In genomic region chr10:59589856-59590255, GRCm38 (mm10) we compare ENCODE assay signal across 15 mouse cellular contexts. TPM values are rescaled to one million over a fixed set of nuclear protein-coding genes. Genes with fewer than 3 reads are reported as not detected.
DNase-seq lines count a peak whose midpoint lies in the region; ATAC-seq and TF ChIP-seq lines count a peak whose summit lies in the region.
"Had no signal": no experiment of that assay in that cellular context is flagged by ENCODE, and none has a peak within 500 bp of the region (broad histone marks: within the 10 kb centered on the region; RNA-seq: fewer than 3 reads in every experiment).

No protein-coding gene starts in this region.

- TF ChIP-seq RAD21 in MEL (IDR thresholded peaks at IDR 0.05; ENCODE audit: low read depth, low read length) = no peak

- TF ChIP-seq EP300 in MEL (IDR thresholded peaks at IDR 0.05; ENCODE audit: low read depth in 1 of 2, low read length in 2 of 2) = no peak

- H3K79me2 ChIP-seq in MEL (ENCODE audit: control insufficient read depth, insufficient read depth, low read length, poor library complexity) = 0 out of 2 replicates have a peak, but pooled peaks cover 2% of the 10 kb centered on the region

- peak overlapping the region; percentile 17 for H3K4me3 ChIP-seq in heart, embryonic 16.5 days (ENCODE audit: low read length)
- no peak overlapping the region; the same call in 1 of the 2 replicates for H3K4me3 ChIP-seq in heart, embryonic 10.5 days
- peak overlapping the region; percentile 33 to 46 for H3K4me3 ChIP-seq in MEL (ENCODE audit: control insufficient read depth in 1 of 2, insufficient read depth in 1 of 2, low read depth in 2 of 2, low read length in 2 of 2)
- peak overlapping the region; percentile 18; the same call in 1 of the 2 replicates for H3K4me3 ChIP-seq in liver, embryonic 16.5 days (ENCODE audit: low read depth, low read length)
- H3K4me3 ChIP-seq: hindbrain, embryonic 13.5 days had no signal

- DNase-seq in heart, embryonic 10.5 days (ENCODE audit: low spot score) = no peak
- no peak for DNase-seq in MEL (ENCODE audit: low read depth, low spot score)
- DNase-seq in cerebellum, postnatal 14 days = no peak
- DNase-seq in cerebellum, postnatal 36 days = no peak
- no peak for DNase-seq in urinary bladder, adult 2 months (ENCODE audit: low spot score)
- DNase-seq: cerebellum, adult 11 months; midbrain, embryonic 14.5 days had no signal

- no peak overlapping the region for H3K9ac ChIP-seq in heart, embryonic 16.5 days (ENCODE audit: low read length)
- H3K9ac ChIP-seq in MEL (ENCODE audit: control insufficient read depth, low read depth, low read length, poor library complexity, severe bottlenecking) = peak overlapping the region; percentile 51
- H3K9ac ChIP-seq in liver, embryonic 16.5 days (ENCODE audit: low read depth, low read length) = 0 out of 2 replicates have a peak overlapping the region, but pooled peaks have one; percentile 9
- H3K9ac ChIP-seq: hindbrain, embryonic 13.5 days had no signal

- WGBS in heart, embryonic 16.5 days = 51% methylated on average over 13 of the region's 13 CpGs
- 59% methylated on average over 13 of the region's 13 CpGs for WGBS in heart, embryonic 10.5 days
- whole genome bisulfite sequencing in liver, embryonic 16.5 days (ENCODE audit: insufficient replicate concordance) = 46% methylated on average over 13 of the region's 13 CpGs

- no peak for TF ChIP-seq CTCF in MEL (IDR thresholded peaks at IDR 0.05 in 2 of 3, conservative IDR thresholded peaks at IDR 0.05 in 1 of 3; ENCODE audit: control insufficient read depth in 1 of 3, insufficient read depth in 1 of 3, low read depth in 2 of 3, low read length in 3 of 3, poor library complexity in 1 of 3, severe bottlenecking in 1 of 3)

- H3K4me1 ChIP-seq in heart, embryonic 16.5 days (ENCODE audit: control insufficient read depth, insufficient read depth, low read length) = peaks cover 2% of the 10 kb centered on the region; the same call in 1 of the 2 replicates
- peaks cover 12% of the 10 kb centered on the region; the same call in 1 of the 2 replicates for H3K4me1 ChIP-seq in heart, embryonic 10.5 days
- H3K4me1 ChIP-seq in MEL (ENCODE audit: control insufficient read depth in 1 of 2, insufficient read depth in 2 of 2, low read length in 2 of 2) = peaks cover 7 to 14% of the 10 kb centered on the region in 2 experiments
- H3K4me1 ChIP-seq in liver, embryonic 16.5 days (ENCODE audit: control insufficient read depth, low read depth, low read length) = no peaks in the 10 kb centered on the region
- H3K4me1 ChIP-seq: hindbrain, embryonic 13.5 days had no signal

- H3K9me3 ChIP-seq in heart, embryonic 16.5 days (replicated peaks; ENCODE audit: control insufficient read depth, low read length) = no peaks in the 10 kb centered on the region
- no peaks in the 10 kb centered on the region for H3K9me3 ChIP-seq in heart, embryonic 10.5 days
- H3K9me3 ChIP-seq in MEL (replicated peaks; ENCODE audit: insufficient read depth, low read length) = no peaks in the 10 kb centered on the region
- H3K9me3 ChIP-seq in liver, embryonic 16.5 days (replicated peaks; ENCODE audit: control insufficient read depth, low read length) = no peaks in the 10 kb centered on the region
- H3K9me3 ChIP-seq: hindbrain, embryonic 13.5 days had no signal

- H3K27me3 ChIP-seq in heart, embryonic 16.5 days (ENCODE audit: control insufficient read depth, insufficient read depth, low read length) = no peaks in the 10 kb centered on the region
- no peaks in the 10 kb centered on the region for H3K27me3 ChIP-seq in heart, embryonic 10.5 days (ENCODE audit: insufficient read depth, poor library complexity, severe bottlenecking)
- no peaks in the 10 kb centered on the region for H3K27me3 ChIP-seq in MEL (ENCODE audit: control insufficient read depth in 1 of 2, insufficient read depth in 2 of 2, low read length in 2 of 2)
- H3K27me3 ChIP-seq in liver, embryonic 16.5 days (ENCODE audit: control insufficient read depth, insufficient read depth, low read depth, low read length) = no peaks in the 10 kb centered on the region
- H3K27me3 ChIP-seq: hindbrain, embryonic 13.5 days had no signal

- no peak for ATAC-seq in heart, embryonic 16.5 days (replicated peaks; ENCODE audit: extremely low read depth, insufficient read depth, low FRiP score)
- ATAC-seq in liver, embryonic 16.5 days (ENCODE audit: low read depth) = no peak
- 0 out of 2 replicates have a peak, but pooled peaks have one; percentile 15 for ATAC-seq in megakaryocyte-erythroid progenitor cell, adult 5-6 weeks (replicated peaks; ENCODE audit: low FRiP score, low TSS enrichment, poor library complexity, severe bottlenecking)

- peak overlapping the region; percentile 46 for H3K4me2 ChIP-seq in heart, embryonic 16.5 days (ENCODE audit: low read depth, low read length)
- peak overlapping the region; percentile 38 for H3K4me2 ChIP-seq in liver, embryonic 16.5 days (ENCODE audit: low read depth, low read length)
- H3K4me2 ChIP-seq: hindbrain, embryonic 13.5 days had no signal

- H3K27ac ChIP-seq in heart, embryonic 16.5 days (ENCODE audit: low read length) = no peak overlapping the region
- H3K27ac ChIP-seq in heart, embryonic 10.5 days = no peak overlapping the region
- peak overlapping the region; percentile 56 for H3K27ac ChIP-seq in MEL (ENCODE audit: control insufficient read depth, low read depth, low read length)
- H3K27ac ChIP-seq in liver, embryonic 16.5 days (ENCODE audit: low read length) = no peak overlapping the region
- H3K27ac ChIP-seq: hindbrain, embryonic 13.5 days; kidney, postnatal 0 days had no signal

- H3K36me3 ChIP-seq in heart, embryonic 16.5 days (ENCODE audit: control insufficient read depth, insufficient read depth) = no peaks in the 10 kb centered on the region
- H3K36me3 ChIP-seq in heart, embryonic 10.5 days = peaks cover 10% of the 10 kb centered on the region; the same call in 1 of the 2 replicates
- peaks cover 0 to 7% of the 10 kb centered on the region in 2 experiments; a peak in 2 of 4 replicates for H3K36me3 ChIP-seq in MEL (ENCODE audit: control insufficient read depth in 1 of 2, insufficient read depth in 2 of 2, low read length in 2 of 2)
- H3K36me3 ChIP-seq in liver, embryonic 16.5 days (ENCODE audit: control insufficient read depth, insufficient read depth) = no peaks in the 10 kb centered on the region
- H3K36me3 ChIP-seq: hindbrain, embryonic 13.5 days had no signal

- no peak for TF ChIP-seq POLR2A in MEL (IDR thresholded peaks at IDR 0.05; ENCODE audit: control insufficient read depth in 1 of 2, insufficient read depth in 1 of 2, low read depth in 1 of 2, low read length in 2 of 2, poor library complexity in 1 of 2)

TF ChIP-seq in MEL, 35 proteins besides CTCF, POLR2A, EP300 and RAD21:
- TF ChIP-seq MAFK (IDR thresholded peaks at IDR 0.05; ENCODE audit: borderline replicate concordance, low read depth, low read length) (no peak), ETS1 (IDR thresholded peaks at IDR 0.05; ENCODE audit: low read depth, low read length) (0 out of 2 replicates have a peak, but pooled peaks have one; percentile 1), CHD2 (IDR thresholded peaks at IDR 0.05; ENCODE audit: low read length) (no peak), E2F4 (IDR thresholded peaks at IDR 0.05; ENCODE audit: borderline replicate concordance, low read depth, low read length) (no peak), ELF1 (IDR thresholded peaks at IDR 0.05; ENCODE audit: low read depth, low read length) (no peak), USF1 (IDR thresholded peaks at IDR 0.05; ENCODE audit: low read depth, low read length) (no peak), ZKSCAN1 (IDR thresholded peaks at IDR 0.05; ENCODE audit: low read depth, low read length) (no peak)

RNA-seq across cellular contexts. Expression of gene Gm10322, which starts 26.0 kb away (rescaled TPM):
- not detected in 2 replicates for polyA plus RNA-seq in heart, embryonic 16.5 days (2015; fragmentation: Nextera tagmentation; extraction: Ambion mirVana)
- polyA plus RNA-seq in heart, embryonic 10.5 days (2016; fragmentation: Nextera tagmentation; extraction: Ambion mirVana) = not detected in 2 replicates
- total RNA-seq in MEL (2012; rRNA removed) = 0.58 TPM in 1 of 2 replicates, not detected in the other
- not detected for polyA plus RNA-seq in MEL (2012; ENCODE audit: insufficient read depth in 1 of 2, insufficient read length in 2 of 2, low read depth in 1 of 2, low replicate concordance in 2 of 2, missing spikeins in 1 of 2)
- not detected in 2 replicates for polyA plus RNA-seq in liver, embryonic 16.5 days (2015; fragmentation: Nextera tagmentation; extraction: Ambion mirVana)
- not detected in 2 replicates for total RNA-seq in megakaryocyte-erythroid progenitor cell, adult 5-6 weeks (2014; fragmentation: Nextera tagmentation)
- total RNA-seq in megakaryocyte-erythroid progenitor cell, adult 5-6 weeks (2017) = not detected in 2 replicates
- polyA plus RNA-seq in urinary bladder, adult 2 months (2012; rRNA removed) = 0.51 TPM in 1 of 2 replicates, not detected in the other
- total RNA-seq: left cerebral cortex, postnatal 14 days had no signal
- polyA plus RNA-seq: embryonic facial prominence, embryonic 14.5 days; frontal cortex, adult 2 months; midbrain, embryonic 14.5 days had no signal

RNA-seq across cellular contexts. Expression of gene Mcu, which starts 26.6 kb away (rescaled TPM):
- 22.2 and 23.8 TPM in 2 replicates for polyA plus RNA-seq in heart, embryonic 16.5 days (2015; fragmentation: Nextera tagmentation; extraction: Ambion mirVana)
- polyA plus RNA-seq in heart, embryonic 10.5 days (2016; fragmentation: Nextera tagmentation; extraction: Ambion mirVana) = 19.4 and 27.1 TPM in 2 replicates
- total RNA-seq in MEL (2012; rRNA removed) = 7.7 TPM in 2 replicates
- 1 to 10 TPM in 1 of 2 experiments, not detected in 1; 9.4 TPM for polyA plus RNA-seq in MEL (2012; ENCODE audit: insufficient read depth in 1 of 2, insufficient read length in 2 of 2, low read depth in 1 of 2, low replicate concordance in 2 of 2, missing spikeins in 1 of 2)
- 9.7 and 11.7 TPM in 2 replicates for polyA plus RNA-seq in liver, embryonic 16.5 days (2015; fragmentation: Nextera tagmentation; extraction: Ambion mirVana)
- 8.3 and 18.9 TPM in 2 replicates for total RNA-seq in megakaryocyte-erythroid progenitor cell, adult 5-6 weeks (2014; fragmentation: Nextera tagmentation)
- total RNA-seq in megakaryocyte-erythroid progenitor cell, adult 5-6 weeks (2017) = 19.5 and 22.0 TPM in 2 replicates
- 61.4 and 63.9 TPM in 2 replicates for polyA plus RNA-seq in urinary bladder, adult 2 months (2012; rRNA removed)
